Mouse (Mus musculus) lung, postnatal 36 days (tissue): ENCODE data around the gene Dip2b.
A peak's percentile ranks its signal among the peaks of the same experiment; 100 is the strongest.
"Not testable (repeated sequence)": the region's sequence is repeated elsewhere in the genome, so short reads cannot be mapped to it uniquely, and the experiment has no call there.

Source experiments
- DNase-seq: peaks from one replicate; pipeline ENCODE4 v3.0.0; 2022; ENCODE audit warnings: mixed read lengths

The Dip2b gene

GRCm38 (mm10) chr15:100225891-100226290 lies 187.4 kb downstream of the Dip2b start:
- DNase-seq = no peak

GRCm38 (mm10) chr15:100227031-100227662 lies 188.7 kb downstream of the Dip2b start:
- peak; percentile 52 for DNase-seq

GRCm38 (mm10) chr15:100227663-100228534 lies 189.4 kb downstream of the Dip2b start, which contains the start of gene Atf1:
Gene Atf1 (plus strand): TSS chr15:100227819.
- DNase-seq = peak; percentile 92

DNA sequence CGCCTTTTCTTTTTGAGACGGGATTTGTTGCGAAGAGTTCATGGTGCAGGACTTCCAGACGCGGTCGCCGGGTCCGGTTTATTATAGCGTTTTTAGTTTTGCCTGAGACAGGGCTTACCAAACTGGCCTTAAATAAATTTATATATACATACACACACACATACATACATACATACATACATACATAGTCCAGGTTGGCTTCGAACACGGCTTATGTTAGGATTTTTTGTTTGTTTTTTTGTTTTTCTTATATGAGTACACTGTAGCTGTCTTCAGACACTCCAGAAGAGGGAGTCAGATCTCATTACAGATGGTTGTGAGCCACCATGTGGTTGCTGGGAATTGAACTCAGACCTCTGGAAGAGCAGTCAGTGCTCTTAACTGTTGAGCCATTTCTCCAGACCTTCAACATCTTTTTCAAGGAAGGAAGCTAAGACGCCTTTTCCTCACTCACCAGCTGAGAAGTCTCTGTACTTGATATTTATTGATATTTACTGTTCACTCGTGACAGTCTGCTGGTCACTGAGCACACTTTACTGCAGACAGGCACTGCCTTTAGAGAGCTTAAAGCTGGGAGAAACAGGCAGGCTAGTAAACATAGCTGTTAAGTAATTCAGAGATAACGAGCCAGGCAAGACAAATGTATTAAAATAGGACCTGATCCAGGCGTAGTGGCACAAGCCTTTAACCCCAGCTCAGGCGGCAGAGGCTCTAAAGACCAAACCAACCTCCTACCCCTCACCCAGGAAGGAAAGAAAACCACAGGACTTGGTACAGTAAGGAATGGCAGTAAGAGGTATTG lies 190.3 kb downstream of the Dip2b start:
- peak; percentile 30 for DNase-seq

DNA sequence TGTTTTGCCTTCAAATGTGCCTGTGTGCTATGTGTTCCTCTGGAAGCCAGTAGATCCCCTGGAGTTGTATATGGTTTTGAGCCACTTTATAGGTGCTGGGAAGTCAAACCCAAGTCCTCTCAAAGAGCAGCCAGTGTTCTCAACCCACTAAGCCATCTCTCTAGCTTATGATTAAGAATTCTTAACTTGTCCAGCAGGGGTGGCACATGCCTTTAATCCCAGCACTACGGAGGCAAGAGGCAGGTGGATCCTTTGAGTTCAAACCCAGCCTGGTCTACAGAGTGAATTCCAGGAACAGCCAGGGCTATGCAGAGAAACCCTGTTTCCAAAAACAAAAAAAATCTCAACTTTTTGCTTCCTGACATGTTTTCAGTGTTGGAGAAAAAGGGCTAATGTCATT lies 192.2 kb downstream of the Dip2b start:
- DNase-seq = no peak

DNA sequence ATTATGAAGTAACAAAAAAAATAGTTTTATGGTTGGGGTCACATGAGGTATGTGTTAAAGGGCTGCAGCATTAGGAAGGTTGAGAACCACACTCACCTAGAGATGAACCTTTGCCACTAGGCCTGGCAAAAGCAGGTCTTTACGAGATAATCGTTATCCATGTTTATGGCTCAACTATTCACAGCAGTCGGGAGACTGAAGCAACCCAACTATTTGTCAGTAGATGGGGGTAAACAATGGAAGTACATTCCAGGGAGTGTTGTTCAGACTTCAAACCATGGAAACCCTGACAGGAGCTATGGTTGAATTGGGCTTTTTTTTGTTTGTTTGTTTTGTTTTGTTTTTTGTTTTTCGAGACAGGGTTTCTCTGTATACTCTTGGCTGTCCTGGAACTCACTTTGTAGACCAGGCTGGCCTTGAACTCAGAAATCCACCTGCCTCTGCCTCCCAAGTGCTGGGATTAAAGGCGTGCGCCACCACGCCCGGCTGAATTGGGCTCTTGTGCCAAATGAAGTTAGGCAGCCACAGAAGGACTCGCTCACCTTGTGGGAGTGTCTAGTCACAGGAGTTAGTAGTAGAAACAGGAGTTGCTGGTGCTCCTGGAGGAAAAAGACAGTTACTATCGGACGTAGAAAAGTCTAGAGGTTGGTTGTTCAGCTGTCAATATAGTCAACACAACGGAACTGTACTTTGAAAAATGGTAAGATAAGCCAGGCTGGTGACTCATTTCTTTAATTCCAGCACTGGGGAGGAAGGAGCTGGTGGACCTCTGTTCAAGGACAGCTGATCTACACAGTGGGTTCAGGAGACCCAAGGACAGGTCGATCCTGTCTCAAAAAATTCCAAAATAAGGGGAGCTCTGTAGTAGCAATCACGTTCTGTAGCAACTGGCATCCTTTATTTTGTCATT lies 193.4 kb downstream of the Dip2b start:
- DNase-seq = no peak

- no peak for DNase-seq
Measured at GRCm38 (mm10) chr15:100235208-100235965, 196.9 kb downstream of the Dip2b start.

- DNase-seq = no peak
Measured at GRCm38 (mm10) chr15:100236952-100237351, 198.5 kb downstream of the Dip2b start.

GRCm38 (mm10) chr15:100241780-100242179 lies 203.3 kb downstream of the Dip2b start:
- no peak for DNase-seq

- peak; percentile 27 for DNase-seq
Measured at GRCm38 (mm10) chr15:100245951-100246350, 207.5 kb downstream of the Dip2b start.

- no peak for DNase-seq
Measured at GRCm38 (mm10) chr15:100247296-100247695, 208.8 kb downstream of the Dip2b start.

GRCm38 (mm10) chr15:100248665-100249433 lies 210.4 kb downstream of the Dip2b start:
- peak; percentile 28 for DNase-seq

GRCm38 (mm10) chr15:100251153-100251780 lies 212.8 kb downstream of the Dip2b start:
- DNase-seq = peak; percentile 22

GRCm38 (mm10) chr15:100256386-100256785 lies 217.9 kb downstream of the Dip2b start:
- no peak for DNase-seq

GRCm38 (mm10) chr15:100257305-100257704 lies 218.8 kb downstream of the Dip2b start:
- DNase-seq = no peak

- peak; percentile 64 for DNase-seq
Measured at GRCm38 (mm10) chr15:100258646-100259425, 220.4 kb downstream of the Dip2b start.

DNA sequence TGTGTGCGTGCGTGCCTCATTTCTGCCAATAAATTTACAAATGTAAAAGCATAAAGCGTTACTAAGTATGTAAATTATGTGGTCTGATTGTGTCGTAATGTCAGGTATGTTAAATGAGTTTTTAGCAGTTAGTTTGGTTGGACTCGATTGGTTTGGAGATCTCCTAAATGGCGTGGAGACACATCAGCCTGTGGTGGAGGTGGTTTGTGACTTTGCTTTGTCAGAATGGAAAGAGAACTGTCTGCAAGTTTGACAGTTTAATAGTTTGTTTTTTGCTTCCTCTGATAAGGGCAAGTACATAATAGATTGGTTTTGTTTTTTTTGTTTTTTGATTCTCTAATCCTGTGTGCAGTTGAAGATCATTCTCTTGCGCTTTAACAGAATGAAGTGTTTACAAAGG lies 221.9 kb downstream of the Dip2b start:
- not testable (repeated sequence) for DNase-seq

DNA sequence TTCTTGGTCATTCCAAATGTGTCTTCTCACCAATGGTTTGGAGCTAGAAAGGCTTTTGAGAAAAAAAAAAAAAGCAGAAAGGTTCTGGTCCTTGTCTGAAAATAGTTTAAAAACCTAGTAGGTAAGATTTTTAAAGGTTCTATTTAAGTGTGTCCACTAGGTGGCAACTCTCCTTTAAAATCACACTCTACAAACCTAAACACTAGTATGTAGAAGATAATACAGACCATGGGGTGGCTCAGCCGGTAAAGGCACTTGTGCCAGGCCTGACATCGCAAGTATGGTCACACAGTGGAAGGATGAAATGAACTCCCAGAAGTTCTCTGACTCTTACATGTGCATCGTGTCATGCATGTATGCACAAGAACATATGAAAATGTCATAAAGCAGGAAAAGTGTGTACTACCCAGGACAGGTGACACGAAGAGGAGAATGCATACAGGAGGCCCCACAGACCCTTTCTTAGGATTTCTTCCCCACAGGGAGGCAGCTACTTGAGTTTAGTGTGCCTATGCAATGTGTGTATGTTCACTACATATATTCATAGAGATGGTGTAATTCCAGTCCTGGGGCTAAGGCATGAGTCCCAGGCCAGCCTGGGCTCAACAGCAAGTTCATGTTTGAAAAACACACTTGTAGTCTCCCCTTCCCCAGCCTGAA lies 224.9 kb downstream of the Dip2b start:
- peak; percentile 49 for DNase-seq
